Mouse (Mus musculus): ENCODE data around the gene Hist1h1c. TPM values are rescaled to one million over a fixed set of nuclear protein-coding genes. Genes with fewer than 3 reads are reported as not detected.

Hist1h1c gene
- polyA plus RNA-seq (2016; fragmentation: Nextera tagmentation; extraction: Ambion mirVana), result 17.2 TPM in 2 replicates

- H3K27me3 ChIP-seq (ENCODE audit: insufficient read depth, poor library complexity, severe bottlenecking), result no peaks in the 10 kb centered on the region
- H3K36me3 ChIP-seq, result no peaks in the 10 kb centered on the region
- DNase-seq (ENCODE audit: low spot score), result peak; percentile 96
- H3K27ac ChIP-seq, result peak within 1 kb of the TSS; percentile 93
- H3K9me3 ChIP-seq, result no peaks in the 10 kb centered on the region
- H3K4me1 ChIP-seq, result peaks cover 5% of the 10 kb centered on the region; the same call in 1 of the 2 replicates
- under 1% methylated on average over 38 of the region's 38 CpGs for WGBS
- peak within 1 kb of the TSS; percentile 65 for H3K4me3 ChIP-seq
These were observed at the start of gene Hist1h1c for GRCm38 (mm10) chr13:23738677-23739068. TSS of gene Hist1h1c (plus strand) at chr13:23738808.

- no peak overlapping the region for H3K27ac ChIP-seq
- no peaks in the 10 kb centered on the region for H3K9me3 ChIP-seq
- no peaks in the 10 kb centered on the region for H3K27me3 ChIP-seq (ENCODE audit: insufficient read depth, poor library complexity, severe bottlenecking)
- H3K4me3 ChIP-seq, result no peak overlapping the region
- H3K36me3 ChIP-seq, result no peaks in the 10 kb centered on the region
- WGBS, result 86% methylated on average over 2 of the region's 2 CpGs
- no peak for DNase-seq (ENCODE audit: low spot score)
- H3K4me1 ChIP-seq, result peaks cover 5% of the 10 kb centered on the region; the same call in 1 of the 2 replicates
These were observed 49.7 kb upstream of the Hist1h1c start for GRCm38 (mm10) chr13:23688956-23689355.

GRCm38 (mm10) chr13:23689459-23689858, 49.1 kb upstream of the Hist1h1c start:
- Histone ChIP-seq H3K36me3 (no peaks in the 10 kb centered on the region), H3K4me3 (no peak overlapping the region), H3K9me3 (no peaks in the 10 kb centered on the region), H3K4me1 (peaks cover 5% of the 10 kb centered on the region; the same call in 1 of the 2 replicates), H3K27me3 (ENCODE audit: insufficient read depth, poor library complexity, severe bottlenecking) (no peaks in the 10 kb centered on the region), H3K27ac (no peak overlapping the region)
- 62% methylated on average over 2 of the region's 2 CpGs for WGBS
- no peak for DNase-seq (ENCODE audit: low spot score)

- Histone ChIP-seq H3K27ac (no peak overlapping the region), H3K4me3 (no peak overlapping the region), H3K27me3 (ENCODE audit: insufficient read depth, poor library complexity, severe bottlenecking) (no peaks in the 10 kb centered on the region), H3K9me3 (no peaks in the 10 kb centered on the region), H3K4me1 (peaks cover 14% of the 10 kb centered on the region), H3K36me3 (no peaks in the 10 kb centered on the region)
- 83% methylated on average over 6 of the region's 6 CpGs for WGBS
- DNase-seq (ENCODE audit: low spot score), result no peak
These were observed 44.7 kb upstream of the Hist1h1c start for GRCm38 (mm10) chr13:23693856-23694440.

GRCm38 (mm10) chr13:23694956-23695355, 43.7 kb upstream of the Hist1h1c start:
- H3K4me1 ChIP-seq, result peaks cover 16% of the 10 kb centered on the region
- no peak overlapping the region for H3K27ac ChIP-seq
- no peak overlapping the region for H3K4me3 ChIP-seq
- WGBS, result 92% methylated on average over 9 of the region's 9 CpGs
- H3K9me3 ChIP-seq, result no peaks in the 10 kb centered on the region
- H3K27me3 ChIP-seq (ENCODE audit: insufficient read depth, poor library complexity, severe bottlenecking), result no peaks in the 10 kb centered on the region
- H3K36me3 ChIP-seq, result no peaks in the 10 kb centered on the region
- DNase-seq (ENCODE audit: low spot score), result no peak

GRCm38 (mm10) chr13:23695514-23695913, 43.1 kb upstream of the Hist1h1c start, which contains the start of gene Hist1h1t:
TSS of gene Hist1h1t (plus strand) at chr13:23695814.
- H3K36me3 ChIP-seq, result no peaks in the 10 kb centered on the region
- 35% methylated on average over 13 of the region's 13 CpGs for WGBS
- no peaks in the 10 kb centered on the region for H3K27me3 ChIP-seq (ENCODE audit: insufficient read depth, poor library complexity, severe bottlenecking)
- peak within 1 kb of the TSS; percentile 71 for H3K27ac ChIP-seq
- DNase-seq (ENCODE audit: low spot score), result no peak
- no peaks in the 10 kb centered on the region for H3K9me3 ChIP-seq
- peak within 1 kb of the TSS; percentile 37 for H3K4me3 ChIP-seq
- peaks cover 16% of the 10 kb centered on the region for H3K4me1 ChIP-seq

- Histone ChIP-seq H3K36me3 (no peaks in the 10 kb centered on the region), H3K4me1 (peaks cover 19% of the 10 kb centered on the region), H3K9me3 (no peaks in the 10 kb centered on the region), H3K4me3 (peak overlapping the region; percentile 37), H3K27ac (peak overlapping the region; percentile 71), H3K27me3 (ENCODE audit: insufficient read depth, poor library complexity, severe bottlenecking) (no peaks in the 10 kb centered on the region)
- WGBS, result 46% methylated on average over 15 of the region's 15 CpGs
- DNase-seq (ENCODE audit: low spot score), result no peak
These were observed 42.5 kb upstream of the Hist1h1c start for GRCm38 (mm10) chr13:23696061-23696474.

- H3K9me3 ChIP-seq, result no peaks in the 10 kb centered on the region
- H3K36me3 ChIP-seq, result no peaks in the 10 kb centered on the region
- 1% methylated on average over 25 of the region's 32 CpGs for WGBS
These were observed 40.9 kb upstream of the Hist1h1c start for GRCm38 (mm10) chr13:23697491-23698299.

GRCm38 (mm10) chr13:23698300-23698693, 40.3 kb upstream of the Hist1h1c start, which contains the start of gene Hist1h4c:
TSS of gene Hist1h4c (minus strand) at chr13:23698454.
- WGBS, result 0% methylated on average over 22 of the region's 22 CpGs
- Histone ChIP-seq H3K36me3 (no peaks in the 10 kb centered on the region), H3K27ac (peak within 1 kb of the TSS; percentile 88), H3K27me3 (ENCODE audit: insufficient read depth, poor library complexity, severe bottlenecking) (no peaks in the 10 kb centered on the region), H3K4me3 (peak within 1 kb of the TSS; percentile 56), H3K9me3 (no peaks in the 10 kb centered on the region), H3K4me1 (peaks cover 19% of the 10 kb centered on the region)
- peak; percentile 99 for DNase-seq (ENCODE audit: low spot score)

More at GRCm38 (mm10) chr13:23697491-23698299, 40.9 kb upstream of the Hist1h1c start:
- Histone ChIP-seq H3K4me3 (peak overlapping the region; percentile 56), H3K27ac (peak overlapping the region; percentile 88), H3K4me1 (peaks cover 19% of the 10 kb centered on the region), H3K27me3 (ENCODE audit: insufficient read depth, poor library complexity, severe bottlenecking) (no peaks in the 10 kb centered on the region)
- no peak for DNase-seq (ENCODE audit: low spot score)

GRCm38 (mm10) chr13:23698996-23699395, 39.6 kb upstream of the Hist1h1c start:
- 64% methylated on average over 6 of the region's 6 CpGs for WGBS

GRCm38 (mm10) chr13:23699767-23700166, 38.8 kb upstream of the Hist1h1c start:
- 59% methylated on average over 3 of the region's 3 CpGs for WGBS
- H3K27ac ChIP-seq, result no peak overlapping the region
- no peak for DNase-seq (ENCODE audit: low spot score)

More at GRCm38 (mm10) chr13:23698996-23699395, 39.6 kb upstream of the Hist1h1c start:
- Histone ChIP-seq H3K27me3 (ENCODE audit: insufficient read depth, poor library complexity, severe bottlenecking) (no peaks in the 10 kb centered on the region), H3K27ac (peak overlapping the region; percentile 88), H3K36me3 (no peaks in the 10 kb centered on the region), H3K4me3 (peak overlapping the region; percentile 56; the same call in 1 of the 2 replicates), H3K4me1 (peaks cover 19% of the 10 kb centered on the region), H3K9me3 (no peaks in the 10 kb centered on the region)
- no peak for DNase-seq (ENCODE audit: low spot score)

GRCm38 (mm10) chr13:23700786-23701520, 37.7 kb upstream of the Hist1h1c start:
- peaks cover 13% of the 10 kb centered on the region for H3K4me1 ChIP-seq
- no peak overlapping the region for H3K4me3 ChIP-seq
- DNase-seq (ENCODE audit: low spot score), result no peak
- WGBS, result 22% methylated on average over 8 of the region's 8 CpGs
- H3K9me3 ChIP-seq, result no peaks in the 10 kb centered on the region
- no peaks in the 10 kb centered on the region for H3K27me3 ChIP-seq (ENCODE audit: insufficient read depth, poor library complexity, severe bottlenecking)
- H3K36me3 ChIP-seq, result no peaks in the 10 kb centered on the region
- H3K27ac ChIP-seq, result no peak overlapping the region

More at GRCm38 (mm10) chr13:23699767-23700166, 38.8 kb upstream of the Hist1h1c start:
- Histone ChIP-seq H3K27me3 (ENCODE audit: insufficient read depth, poor library complexity, severe bottlenecking) (no peaks in the 10 kb centered on the region), H3K4me1 (peaks cover 19% of the 10 kb centered on the region), H3K9me3 (no peaks in the 10 kb centered on the region), H3K4me3 (no peak overlapping the region), H3K36me3 (no peaks in the 10 kb centered on the region)

Measured in heart, embryonic 10.5 days (tissue).